Mouse (Mus musculus): Measurements from ENCODE around the gene Olfr1212.

Gene Olfr1212

GRCm38 (mm10) chr2:88953669-88954068 is at the start of gene Olfr1212:
Gene Olfr1212 (plus strand): TSS chr2:88953969.
- DNase-seq (ENCODE audit: low spot score in 2 of 2): no peak

- DNase-seq (ENCODE audit: low spot score in 2 of 2): no peak
Observed at GRCm38 (mm10) chr2:88915057-88915456, 38.7 kb upstream of the Olfr1212 start, which contains the start of gene Olfr1209. Gene Olfr1209 (minus strand): TSS chr2:88915157.

- no peak for DNase-seq (ENCODE audit: low spot score in 2 of 2)
Observed at GRCm38 (mm10) chr2:88938011-88938410, 15.8 kb upstream of the Olfr1212 start, which contains the start of gene Olfr1211. Gene Olfr1211 (minus strand): TSS chr2:88938111.

- DNase-seq (ENCODE audit: low spot score in 2 of 2): no peak
Observed at GRCm38 (mm10) chr2:88980181-88980580, 26.4 kb downstream of the Olfr1212 start, which contains the start of gene Gm13762. Gene Gm13762 (minus strand): TSS chr2:88980281.

GRCm38 (mm10) chr2:88992553-88992952 is 38.8 kb downstream of the Olfr1212 start, which contains the start of gene Olfr1214:
Gene Olfr1214 (minus strand): TSS chr2:88992653.
- DNase-seq (ENCODE audit: low spot score in 2 of 2): no peak

GRCm38 (mm10) chr2:89006873-89007272 is 53.1 kb downstream of the Olfr1212 start, which contains the start of gene Olfr1215:
Gene Olfr1215 (minus strand): TSS chr2:89006973.
- DNase-seq (ENCODE audit: low spot score in 2 of 2): no peak
